Mouse (Mus musculus) forebrain, embryonic 10.5 days (tissue): ENCODE results near the gene 2700081O15Rik. TPM values are rescaled to one million over a fixed set of nuclear protein-coding genes. Genes with fewer than 3 reads are reported as not detected.

Experiments
- DNase-seq: peaks from one replicate; pipeline ENCODE4 v3.0.0-alpha.2; 2017; ENCODE audit warnings: low spot score; ENCODE audit errors: extremely low spot score
- H3K27ac ChIP-seq: fragments of 300-500 bp; sonication (generic); 2 replicates; pipeline ENCODE4 v1.5.1; 2016; ENCODE audit warnings: mild to moderate bottlenecking
- H3K27me3 ChIP-seq: fragments of 300-500 bp; sonication (generic); 2 replicates; pipeline ENCODE4 v1.6.1; 2016; ENCODE audit warnings: mild to moderate bottlenecking; ENCODE audit not compliant: poor library complexity, severe bottlenecking
- H3K36me3 ChIP-seq: fragments of 300-500 bp; sonication (generic); replicated peaks from 2 replicates; pipeline ENCODE4 v1.6.1; 2016; ENCODE audit warnings: mild to moderate bottlenecking, moderate library complexity
- H3K4me1 ChIP-seq: fragments of 300-500 bp; sonication (generic); 2 replicates; pipeline ENCODE4 v1.6.1; 2016
- H3K4me3 ChIP-seq: fragments of 300-500 bp; sonication (generic); 2 replicates; pipeline ENCODE4 v1.5.1; 2016; ENCODE audit warnings: mild to moderate bottlenecking, moderate library complexity
- H3K9me3 ChIP-seq: fragments of 300-500 bp; sonication (generic); 2 replicates; pipeline ENCODE4 v1.6.1; 2016; ENCODE audit warnings: mild to moderate bottlenecking, moderate library complexity
- WGBS: fragments of 180-500 bp; shearing (Covaris S2); methylation state at CpG from one replicate; pipeline ENCODE4 v1.1.7; 2016; 5-methylcytosine and 5-hydroxymethylcytosine counted together
- polyA plus RNA-seq: library from polyadenylated mRNA; unstranded; fragments of >200 nt; fragmentation: Nextera tagmentation; extraction: Ambion mirVana; gene quantifications from 2 replicates; pipeline ENCODE4 v1.2.1, GENCODE M21; 2016

2700081O15Rik gene
- polyA plus RNA-seq, 1 experiment from 2014 or later: 5.2 TPM

DNA sequence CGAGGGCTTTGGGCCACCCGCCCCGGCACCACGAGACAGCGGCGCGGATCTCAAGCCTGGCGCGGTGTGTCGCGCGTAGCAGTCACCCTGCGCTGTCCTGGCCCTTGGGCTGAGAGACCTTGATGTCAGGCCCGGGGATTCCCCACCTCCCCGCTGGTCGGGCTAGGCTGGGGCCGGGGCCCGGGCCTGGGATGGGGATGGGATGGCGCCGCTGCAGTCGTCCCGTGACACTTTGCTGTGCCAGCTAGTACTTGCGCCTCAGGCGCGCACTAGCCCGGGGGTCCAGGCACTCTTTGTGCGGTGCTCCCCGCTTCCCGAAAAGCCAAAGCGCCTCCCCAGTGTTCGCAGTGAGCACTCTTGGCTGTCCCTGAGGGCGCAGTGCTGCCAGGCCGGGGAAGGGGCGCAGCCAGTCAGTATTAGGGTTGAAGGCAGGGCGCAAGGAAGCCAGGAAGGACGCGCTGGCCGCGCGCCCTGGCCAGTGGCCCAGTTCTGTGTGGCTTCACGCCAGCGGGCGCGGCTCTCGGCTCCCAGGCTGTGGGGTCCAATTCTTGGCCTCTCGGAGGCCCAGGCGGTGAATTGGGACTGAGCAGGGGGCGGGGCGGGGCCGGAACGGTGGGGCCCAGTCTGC is 5.7 kb downstream of the 2700081O15Rik start:
- peaks cover 89% of the 10 kb centered on the region for H3K36me3 ChIP-seq
- H3K4me3 ChIP-seq: peak overlapping the region; percentile 42
- peaks cover 46% of the 10 kb centered on the region for H3K27me3 ChIP-seq
- 12% methylated on average over 51 of the region's 51 CpGs for whole genome bisulfite sequencing
- no peaks in the 10 kb centered on the region for H3K9me3 ChIP-seq
- peaks cover 66% of the 10 kb centered on the region for H3K4me1 ChIP-seq
- DNase-seq: peak; percentile 58
- H3K27ac ChIP-seq: peak overlapping the region; percentile 80

DNA sequence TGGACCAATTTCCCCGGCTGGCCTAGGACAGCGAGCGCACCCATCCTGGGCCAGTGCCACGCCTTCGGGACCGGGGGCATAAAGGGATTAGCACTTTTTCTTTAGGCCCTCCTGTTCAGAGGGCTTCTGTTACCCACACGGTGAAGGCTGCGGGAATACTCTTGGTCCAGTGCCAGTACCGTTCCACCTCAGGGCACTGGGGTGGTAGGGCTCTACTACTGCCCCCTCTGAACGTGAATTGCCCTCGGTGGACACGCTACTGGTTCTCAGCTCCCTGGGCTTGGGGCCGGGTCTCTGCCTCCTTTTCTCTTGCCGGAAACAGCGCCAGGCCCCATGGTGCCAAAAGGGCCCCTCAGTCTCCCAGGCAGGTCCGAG is 6.2 kb downstream of the 2700081O15Rik start:
- peak; percentile 43 for DNase-seq
- Histone ChIP-seq H3K4me3 (peak overlapping the region; percentile 42), H3K27me3 (peaks cover 46% of the 10 kb centered on the region), H3K9me3 (no peaks in the 10 kb centered on the region), H3K4me1 (peaks cover 63% of the 10 kb centered on the region), H3K36me3 (peaks cover 94% of the 10 kb centered on the region), H3K27ac (peak overlapping the region; percentile 80)
- WGBS: 20% methylated on average over 16 of the region's 16 CpGs

DNA sequence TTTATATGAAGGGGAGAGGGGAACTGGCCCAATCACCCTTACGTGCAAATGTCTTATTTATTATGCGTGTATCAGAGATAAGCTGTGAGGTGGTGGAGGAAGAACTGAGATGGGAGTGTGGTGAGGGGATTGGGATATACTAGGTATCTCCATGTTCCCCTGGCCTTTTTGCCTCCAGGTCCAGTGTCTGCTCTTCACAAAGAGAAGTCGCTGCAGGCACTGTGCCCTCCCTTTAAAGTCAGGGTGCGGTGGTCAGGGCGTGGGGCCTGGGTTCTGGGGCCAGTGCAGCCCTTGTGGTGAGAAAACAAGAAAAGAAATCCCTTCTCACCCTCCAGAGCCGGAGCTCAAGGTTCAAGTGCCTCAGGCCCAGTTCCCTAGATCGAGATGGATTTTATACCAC is 6.7 kb downstream of the 2700081O15Rik start:
- 61% methylated on average over 7 of the region's 7 CpGs for WGBS
- Histone ChIP-seq H3K9me3 (no peaks in the 10 kb centered on the region), H3K4me3 (peak overlapping the region; percentile 42; the same call in 1 of the 2 replicates), H3K27ac (0 out of 2 replicates have a peak overlapping the region, but pooled peaks have one; percentile 80), H3K36me3 (peaks cover 98% of the 10 kb centered on the region), H3K27me3 (peaks cover 46% of the 10 kb centered on the region), H3K4me1 (peaks cover 58% of the 10 kb centered on the region)
- no peak for DNase-seq

DNA sequence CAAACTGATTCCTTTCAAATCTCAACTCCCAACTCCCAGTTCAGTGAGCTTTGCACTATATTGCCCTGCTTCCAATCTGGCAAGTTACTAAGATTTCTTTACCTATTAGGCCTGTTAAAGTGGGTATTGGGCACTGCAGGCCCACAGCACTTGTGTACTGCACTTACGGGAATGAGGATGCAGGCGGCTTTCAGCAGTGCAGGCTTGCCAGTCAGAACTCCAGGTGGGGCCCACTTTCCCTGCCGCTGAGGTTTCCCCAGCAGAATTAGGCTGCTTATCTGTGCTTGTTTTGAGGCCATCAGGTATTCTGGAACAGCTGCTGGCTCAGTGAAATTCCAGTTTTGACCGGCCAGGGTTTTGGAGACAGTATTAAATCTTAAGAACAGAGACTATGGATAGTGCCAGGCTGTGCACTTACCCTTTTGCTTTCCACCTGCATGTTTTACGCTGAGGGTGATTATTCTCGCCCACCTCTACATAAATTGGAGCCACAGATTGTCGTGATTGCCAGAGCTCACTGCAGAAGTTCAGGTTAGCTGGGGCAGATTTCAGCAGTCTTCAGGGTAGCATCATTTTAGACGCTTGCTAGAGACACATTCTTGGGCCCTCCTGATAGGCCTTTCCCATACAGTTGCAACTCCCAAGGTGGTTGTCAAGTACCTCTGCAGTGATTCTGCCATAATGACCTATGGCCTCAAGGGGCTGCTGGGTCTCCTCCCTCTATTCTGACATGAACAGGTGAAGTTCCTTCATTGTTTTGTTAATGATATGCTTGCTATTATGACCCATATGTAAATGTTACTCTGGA is 7.4 kb downstream of the 2700081O15Rik start:
- peaks cover 44% of the 10 kb centered on the region for H3K27me3 ChIP-seq
- WGBS: 71% methylated on average over 8 of the region's 8 CpGs
- no peak for DNase-seq
- no peak overlapping the region for H3K4me3 ChIP-seq
- peaks cover 52% of the 10 kb centered on the region for H3K4me1 ChIP-seq
- H3K9me3 ChIP-seq: no peaks in the 10 kb centered on the region
- H3K36me3 ChIP-seq: peaks cover 98% of the 10 kb centered on the region
- no peak overlapping the region for H3K27ac ChIP-seq

DNA sequence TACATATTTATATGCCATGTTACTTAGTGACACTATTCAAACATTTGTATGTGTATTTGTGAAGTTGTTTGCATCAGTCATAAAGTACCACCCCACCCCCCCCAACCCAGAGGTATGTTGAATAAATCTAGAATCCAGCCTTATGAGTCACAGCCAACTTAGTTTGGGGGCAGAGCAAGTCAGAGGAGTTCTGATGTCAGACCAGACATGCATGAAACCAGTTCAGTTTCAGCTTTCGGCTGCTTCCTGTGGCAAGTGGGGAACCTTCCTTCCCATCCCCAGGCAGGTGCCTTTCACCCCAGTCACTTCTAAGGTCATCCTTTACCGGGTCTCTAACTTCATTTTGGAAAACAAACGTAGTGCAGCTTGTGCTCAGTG is 8.0 kb downstream of the 2700081O15Rik start:
- Histone ChIP-seq H3K27ac (no peak overlapping the region), H3K36me3 (peaks cover 98% of the 10 kb centered on the region), H3K9me3 (no peaks in the 10 kb centered on the region), H3K4me1 (peaks cover 46% of the 10 kb centered on the region), H3K27me3 (peaks cover 39% of the 10 kb centered on the region), H3K4me3 (no peak overlapping the region)
- 68% methylated on average over 3 of the region's 3 CpGs for WGBS
- no peak for DNase-seq

DNA sequence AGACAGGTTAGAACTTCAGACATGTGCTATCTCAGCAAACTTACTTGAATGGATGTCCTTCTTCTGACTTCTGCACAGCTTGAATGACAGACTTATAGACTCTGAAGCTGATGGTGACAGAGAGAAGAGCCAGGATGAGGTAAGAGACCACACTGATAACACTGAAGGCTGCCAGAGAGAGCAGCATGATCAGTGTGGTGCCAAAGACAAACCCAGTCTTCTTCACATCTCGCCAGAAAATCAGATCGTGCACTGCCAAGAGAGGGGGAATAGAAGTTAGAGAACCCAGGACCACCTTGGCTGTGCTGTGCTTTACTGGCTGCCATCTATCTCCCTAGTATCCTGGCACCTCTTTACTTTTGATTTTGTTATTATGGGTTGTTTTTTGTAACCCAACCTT is 17.5 kb downstream of the 2700081O15Rik start:
- WGBS: 92% methylated on average over 2 of the region's 2 CpGs
- DNase-seq: no peak
- H3K36me3 ChIP-seq: peaks cover 64% of the 10 kb centered on the region
- no peak overlapping the region for H3K27ac ChIP-seq
- no peaks in the 10 kb centered on the region for H3K4me1 ChIP-seq
- H3K27me3 ChIP-seq: no peaks in the 10 kb centered on the region
- no peak overlapping the region for H3K4me3 ChIP-seq
- no peaks in the 10 kb centered on the region for H3K9me3 ChIP-seq

DNA sequence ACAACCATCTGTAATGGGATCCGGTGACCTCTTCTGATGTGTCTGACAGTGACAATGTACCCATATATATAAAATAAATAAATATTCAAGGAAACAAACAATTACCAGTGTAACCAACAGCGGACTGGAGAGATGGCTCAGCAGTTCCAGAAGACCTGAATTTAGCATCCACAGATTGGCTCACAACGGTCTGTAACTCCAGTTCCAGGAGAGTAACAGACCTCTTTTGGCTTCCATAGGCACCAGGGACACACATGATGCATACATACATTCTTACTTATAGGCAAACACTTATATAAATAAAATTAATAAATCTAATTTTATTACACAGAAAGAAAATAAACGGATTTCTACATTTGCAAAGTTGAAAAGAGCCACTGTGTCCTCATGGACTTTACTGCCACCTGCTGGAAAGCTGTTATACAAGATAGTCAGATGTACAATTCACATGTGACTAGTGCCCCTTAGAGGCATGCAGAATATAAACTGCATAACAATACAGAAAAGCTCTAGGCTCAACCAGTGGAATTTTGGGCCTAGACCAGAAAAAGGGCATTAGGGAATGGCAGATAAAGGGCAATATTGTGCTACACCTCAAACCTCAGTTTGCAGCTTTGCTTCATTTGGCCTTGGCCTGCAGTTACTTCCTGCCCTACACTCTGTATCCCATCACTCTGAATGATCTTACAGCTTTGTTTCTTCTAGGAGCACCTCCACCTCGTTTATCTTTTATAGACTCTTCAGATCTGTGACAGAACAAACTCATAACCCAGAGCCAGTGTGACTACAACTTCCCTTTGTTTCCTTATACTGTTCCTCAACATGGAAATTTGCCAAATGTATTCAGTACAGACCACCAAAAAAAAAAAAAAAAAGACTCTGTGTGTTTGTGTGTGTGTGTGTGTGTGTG is 18.9 kb downstream of the 2700081O15Rik start:
- Histone ChIP-seq H3K4me3 (no peak overlapping the region), H3K27ac (no peak overlapping the region), H3K9me3 (no peaks in the 10 kb centered on the region), H3K36me3 (peaks cover 54% of the 10 kb centered on the region), H3K4me1 (peaks cover under 1% of the 10 kb centered on the region; the same call in 1 of the 2 replicates), H3K27me3 (no peaks in the 10 kb centered on the region)
- no peak for DNase-seq
- 85% methylated on average over 5 of the region's 5 CpGs for WGBS

DNA sequence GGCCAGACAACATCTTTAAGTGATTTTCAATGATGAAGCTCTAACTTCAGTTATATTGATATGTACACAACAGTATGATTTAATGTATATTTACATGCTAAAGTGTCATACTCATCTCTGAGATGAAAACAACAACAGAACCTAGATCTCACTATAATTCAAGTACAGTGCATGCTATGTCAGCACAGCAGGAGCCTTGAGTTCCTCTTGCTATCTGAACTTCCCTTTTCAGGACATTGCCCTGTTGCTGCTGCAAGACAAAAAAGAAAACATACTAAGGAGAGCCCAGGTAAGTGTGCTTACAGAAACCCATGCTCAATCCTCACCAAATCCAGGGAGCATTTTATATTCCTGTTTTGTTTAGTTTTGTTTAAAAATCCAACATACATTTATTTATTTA is 20.9 kb downstream of the 2700081O15Rik start:
- no peaks in the 10 kb centered on the region for H3K9me3 ChIP-seq
- H3K4me3 ChIP-seq: no peak overlapping the region
- no peak for DNase-seq
- H3K27me3 ChIP-seq: no peaks in the 10 kb centered on the region
- H3K36me3 ChIP-seq: peaks cover 44% of the 10 kb centered on the region
- no peak overlapping the region for H3K27ac ChIP-seq
- H3K4me1 ChIP-seq: peaks cover 2% of the 10 kb centered on the region; the same call in 1 of the 2 replicates

DNA sequence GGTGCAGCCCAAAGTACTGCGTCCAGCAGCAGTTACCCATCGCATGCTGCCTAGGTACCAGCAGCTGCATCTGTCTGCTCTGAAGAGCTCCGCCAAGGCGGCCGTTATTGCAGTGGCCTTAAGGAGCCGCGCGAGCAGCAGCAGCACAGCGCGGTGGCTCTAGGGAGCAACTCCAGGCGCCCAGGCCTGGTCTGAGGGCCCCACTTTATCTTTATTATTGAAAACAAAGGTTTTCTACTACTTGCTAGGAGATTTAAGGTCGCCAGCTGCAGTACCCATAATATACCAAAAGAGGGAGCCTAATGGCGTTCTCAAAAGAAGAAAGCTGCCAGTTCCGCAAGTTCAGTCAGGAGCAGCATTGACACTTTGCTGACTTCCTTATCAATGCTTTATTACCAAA is 24.1 kb downstream of the 2700081O15Rik start:
- H3K36me3 ChIP-seq: peaks cover 45% of the 10 kb centered on the region
- H3K4me3 ChIP-seq: no peak overlapping the region
- H3K27ac ChIP-seq: no peak overlapping the region
- 75% methylated on average over 14 of the region's 14 CpGs for WGBS
- no peak for DNase-seq
- peaks cover 2% of the 10 kb centered on the region; the same call in 1 of the 2 replicates for H3K4me1 ChIP-seq
- H3K27me3 ChIP-seq: no peaks in the 10 kb centered on the region
- no peaks in the 10 kb centered on the region for H3K9me3 ChIP-seq

DNA sequence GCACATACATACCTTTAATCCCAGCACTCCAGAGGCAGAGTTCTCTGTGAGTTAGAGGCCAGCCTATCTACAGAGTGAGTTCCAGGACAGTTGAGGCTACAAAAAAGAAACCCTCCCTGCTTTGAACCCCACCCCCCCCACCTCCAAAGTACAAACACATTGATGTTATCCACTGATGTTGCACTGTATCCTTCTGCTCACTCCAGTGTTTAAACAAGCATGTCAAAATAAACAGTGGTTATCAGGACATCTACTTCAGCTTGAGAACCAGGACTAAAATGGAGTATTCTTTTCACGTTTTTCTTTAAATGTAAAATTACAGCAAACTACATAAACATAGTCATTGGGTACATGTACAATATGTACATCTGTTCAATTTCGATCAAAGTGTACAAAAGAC is 27.7 kb downstream of the 2700081O15Rik start:
- H3K4me3 ChIP-seq: no peak overlapping the region
- peaks cover 2% of the 10 kb centered on the region; the same call in 1 of the 2 replicates for H3K4me1 ChIP-seq
- WGBS: 95% methylated on average over 2 of the region's 2 CpGs
- no peak overlapping the region for H3K27ac ChIP-seq
- H3K9me3 ChIP-seq: no peaks in the 10 kb centered on the region
- no peak for DNase-seq
- H3K27me3 ChIP-seq: no peaks in the 10 kb centered on the region
- peaks cover 67% of the 10 kb centered on the region for H3K36me3 ChIP-seq

DNA sequence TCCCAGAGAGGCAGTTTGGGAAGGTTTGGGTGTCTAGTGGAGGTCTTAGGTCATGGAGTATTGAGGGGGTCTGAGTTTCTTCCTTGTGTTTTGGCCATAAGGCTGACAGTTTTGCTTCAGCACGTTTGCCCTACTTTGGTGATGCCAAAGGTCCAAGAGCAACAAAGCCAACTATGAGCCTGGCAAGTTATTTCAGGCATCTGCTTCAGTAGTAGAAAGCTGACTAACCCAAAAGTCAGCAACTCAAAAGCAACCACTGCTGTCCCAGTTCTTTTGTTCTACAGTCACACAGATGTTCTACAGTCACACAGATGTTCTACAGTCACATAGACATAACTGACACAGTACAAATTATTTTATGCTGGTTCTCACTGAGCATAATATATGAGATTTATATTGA is 28.2 kb downstream of the 2700081O15Rik start:
- Histone ChIP-seq H3K27me3 (no peaks in the 10 kb centered on the region), H3K4me1 (peaks cover 2% of the 10 kb centered on the region; the same call in 1 of the 2 replicates), H3K4me3 (no peak overlapping the region), H3K27ac (no peak overlapping the region), H3K9me3 (no peaks in the 10 kb centered on the region), H3K36me3 (peaks cover 72% of the 10 kb centered on the region)
- WGBS: 93% methylated on average over 1 of the region's 1 CpGs
- no peak for DNase-seq

DNA sequence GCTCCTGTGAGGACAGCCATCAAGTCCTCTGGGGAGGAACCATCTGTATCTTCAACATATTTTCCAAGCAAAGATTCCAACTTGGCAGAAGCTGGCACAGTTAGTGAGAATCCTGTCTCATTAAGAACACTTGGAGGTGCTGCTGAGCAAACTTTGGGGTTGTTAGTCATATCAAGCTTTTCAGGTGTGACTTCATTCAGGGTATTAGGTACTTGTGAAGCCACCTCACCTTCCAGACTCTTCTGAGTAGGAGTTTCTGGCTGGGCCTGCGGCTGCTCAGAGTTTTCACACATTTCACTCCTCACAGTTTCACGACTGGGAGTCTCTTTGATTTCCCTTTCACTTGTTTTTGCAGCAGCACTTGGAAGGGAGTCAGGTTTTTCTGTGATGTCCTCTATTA is 39.4 kb downstream of the 2700081O15Rik start:
- 87% methylated on average over 2 of the region's 2 CpGs for WGBS
- H3K27me3 ChIP-seq: no peaks in the 10 kb centered on the region
- H3K27ac ChIP-seq: no peak overlapping the region
- no peak overlapping the region for H3K4me3 ChIP-seq
- no peak for DNase-seq
- H3K4me1 ChIP-seq: no peaks in the 10 kb centered on the region
- no peaks in the 10 kb centered on the region for H3K9me3 ChIP-seq
- H3K36me3 ChIP-seq: peaks cover 52% of the 10 kb centered on the region
